In the genomic region with DNA sequence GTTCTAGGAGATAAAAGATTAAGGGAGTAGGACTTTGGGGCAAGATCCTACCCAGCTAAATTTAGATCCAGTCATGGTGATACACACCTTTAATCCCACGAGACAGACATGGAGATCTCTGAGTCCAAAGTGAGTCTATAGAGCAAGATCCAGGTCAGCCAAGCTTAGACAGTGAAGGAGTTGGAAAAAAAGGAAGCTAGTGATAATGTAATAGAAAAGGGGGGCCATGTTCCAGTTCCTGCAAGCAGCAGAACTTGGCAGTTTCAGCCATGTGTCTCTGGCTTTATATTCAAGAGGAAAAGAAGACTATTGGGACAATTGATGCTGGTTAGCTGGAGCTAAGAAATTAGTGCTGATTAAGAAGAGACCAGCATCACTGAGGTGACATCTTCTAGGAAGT, we compare ENCODE assay signal across 20 mouse cellular contexts.
"Had no signal": no experiment of that assay in that cellular context is flagged by ENCODE, and none has a peak within 500 bp of the region (broad histone marks: within the 10 kb centered on the region; RNA-seq: fewer than 3 reads in every experiment).

No protein-coding gene starts in this region.

- ATAC-seq: midbrain, embryonic 16.5 days had no signal

- H3K27ac ChIP-seq: midbrain, embryonic 10.5 days; midbrain, embryonic 12.5 days; neural tube, embryonic 13.5 days; neural tube, embryonic 15.5 days; stomach, embryonic 15.5 days; stomach, postnatal 0 days had no signal

- H3K4me1 ChIP-seq: stomach, embryonic 15.5 days had no signal

- H3K4me2 ChIP-seq: lung, embryonic 14.5 days; midbrain, embryonic 12.5 days; neural tube, embryonic 13.5 days; neural tube, embryonic 15.5 days; stomach, embryonic 15.5 days had no signal

- DNase-seq: lung, adult 18-20 months; lung, embryonic 14.5 days; lung, postnatal 10 days; lung, postnatal 4 days; midbrain, embryonic 14.5 days; retina, postnatal 1 day; right cerebral cortex, adult 18-20 months; right cerebral cortex, postnatal 25 days; right cerebral cortex, postnatal 4 days; thymus, adult 2 months; thymus, postnatal 25 days; thymus, postnatal 4 days had no signal

- H3K4me3 ChIP-seq: midbrain, embryonic 10.5 days; midbrain, embryonic 12.5 days; myocyte; neural tube, embryonic 13.5 days; neural tube, embryonic 15.5 days; stomach, embryonic 15.5 days had no signal

- H3K9ac ChIP-seq: lung, embryonic 14.5 days; midbrain, embryonic 12.5 days; neural tube, embryonic 13.5 days; neural tube, embryonic 15.5 days; stomach, embryonic 15.5 days had no signal

- H3K36me3 ChIP-seq: midbrain, embryonic 10.5 days; midbrain, embryonic 12.5 days; neural tube, embryonic 13.5 days; neural tube, embryonic 15.5 days; stomach, embryonic 15.5 days had no signal

- H3K27me3 ChIP-seq: midbrain, embryonic 12.5 days; neural tube, embryonic 13.5 days; neural tube, embryonic 15.5 days; stomach, embryonic 15.5 days had no signal

- H3K9me3 ChIP-seq: midbrain, embryonic 10.5 days; midbrain, embryonic 12.5 days; neural tube, embryonic 13.5 days; neural tube, embryonic 15.5 days; stomach, embryonic 15.5 days had no signal
